Mouse (Mus musculus): ENCODE measurements around the gene Cryzl1.

Cryzl1 gene

DNA sequence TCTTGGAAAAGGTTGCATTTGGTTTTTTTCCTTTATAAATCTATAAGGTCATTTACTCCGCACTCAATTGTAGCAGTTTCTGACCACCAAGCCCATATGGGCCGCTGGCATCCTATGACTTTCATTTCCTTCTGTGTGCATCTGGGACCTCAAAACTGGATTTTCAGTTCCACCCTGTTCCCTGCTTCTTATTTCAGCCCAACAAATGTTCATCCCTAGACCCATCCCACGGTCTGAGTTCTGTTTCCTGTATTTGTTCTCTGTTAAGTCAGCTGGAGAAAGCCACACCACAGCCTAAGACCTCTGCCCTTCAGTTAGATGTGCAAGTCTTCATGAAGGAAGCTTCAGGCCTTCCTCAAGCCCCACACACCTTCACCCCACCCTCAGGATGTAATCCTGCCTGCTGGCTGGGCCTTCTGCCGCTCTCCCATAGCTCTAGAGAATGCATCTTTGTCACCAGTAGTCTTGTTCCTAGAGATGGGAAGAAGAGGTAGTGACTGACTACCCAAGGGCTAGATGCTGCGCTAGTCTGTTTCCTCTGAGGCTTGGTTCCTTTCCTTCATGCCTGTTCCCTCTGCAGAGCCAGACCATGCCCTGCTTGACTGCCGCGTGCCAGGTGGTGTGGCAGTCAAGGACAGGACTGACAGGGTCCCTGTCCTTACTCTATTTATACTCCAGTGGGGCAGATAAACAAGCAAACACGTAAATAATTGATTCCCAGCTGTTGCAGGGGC lies 11.6 kb upstream of the Cryzl1 start:
- no peak for DNase-seq

DNA sequence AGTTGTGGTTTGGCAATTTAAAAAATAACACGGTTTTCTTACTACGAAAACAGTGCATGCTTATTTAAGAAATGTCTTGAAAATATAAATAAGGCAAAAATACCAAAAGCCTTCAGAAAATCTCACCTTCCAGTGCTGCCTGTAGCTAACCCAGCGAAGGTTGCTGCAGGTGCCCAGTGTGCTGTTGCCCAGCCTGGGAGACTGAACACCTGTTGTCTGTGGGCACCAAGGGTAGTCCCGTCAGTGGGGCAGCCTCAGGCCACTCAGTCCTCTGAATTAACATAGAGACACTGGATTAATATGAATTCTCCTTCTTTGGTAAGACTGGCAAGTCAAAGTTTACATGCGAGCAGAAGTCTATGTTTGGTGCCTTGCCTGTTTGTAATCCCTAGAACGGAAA lies 9.7 kb upstream of the Cryzl1 start:
- DNase-seq: no peak

DNA sequence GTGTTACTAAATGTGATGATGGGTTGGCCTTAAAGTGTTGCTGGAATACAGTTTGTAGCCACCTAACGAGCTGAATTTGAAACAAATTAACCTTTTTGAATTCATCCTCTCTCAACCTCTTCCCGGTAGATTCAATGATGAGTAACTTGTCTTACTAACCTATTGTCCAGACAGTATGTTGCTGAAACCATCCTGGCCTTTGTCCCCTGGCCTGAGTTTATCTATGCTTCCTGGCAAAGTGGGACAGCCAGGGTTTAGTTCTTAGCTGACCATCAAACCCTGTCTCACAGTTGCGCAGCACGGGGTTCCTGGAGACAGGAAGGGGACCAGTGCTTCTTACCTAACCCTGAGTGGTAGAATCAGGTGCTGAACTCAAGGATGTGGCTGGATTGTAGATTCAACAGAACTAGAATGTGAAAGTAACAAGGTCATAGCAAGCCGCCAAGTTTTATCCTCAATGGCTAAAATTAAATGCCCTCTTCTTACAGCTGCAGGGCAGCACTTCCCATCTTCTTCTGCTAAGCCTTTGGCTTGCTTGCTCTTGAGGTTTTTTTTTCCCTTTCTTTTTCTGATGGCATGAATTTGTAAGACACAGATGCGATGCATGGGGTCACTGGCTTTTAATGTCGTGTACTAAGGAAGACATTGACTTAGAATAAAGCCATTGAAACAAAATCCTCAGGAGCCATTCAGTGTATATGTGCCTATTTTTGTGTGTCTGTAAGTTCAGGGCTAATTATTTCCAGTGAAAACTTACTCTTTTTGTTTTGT lies 7.5 kb upstream of the Cryzl1 start:
- no peak for DNase-seq

DNA sequence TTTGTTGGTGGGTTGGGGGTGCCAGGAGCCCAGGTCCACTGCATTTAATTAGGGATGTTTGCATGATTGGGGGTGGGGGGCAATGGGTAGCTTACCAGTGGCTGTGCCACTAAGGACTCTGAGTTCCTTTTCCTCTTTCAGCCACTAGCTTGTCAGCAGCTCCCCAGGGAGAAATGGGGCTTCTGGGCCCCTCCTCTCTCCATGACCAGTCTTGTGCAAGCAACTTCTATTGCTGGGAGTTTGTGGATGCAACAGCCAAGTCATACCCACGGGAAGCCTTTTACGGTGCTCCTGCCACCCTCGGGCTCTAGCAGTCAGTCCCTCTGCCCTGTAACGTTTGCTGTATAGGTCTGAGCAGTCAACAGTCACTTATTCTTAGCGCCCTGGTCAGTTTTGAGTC lies 6.0 kb upstream of the Cryzl1 start:
- peak in 1 of 2 experiments; percentile 32 for DNase-seq

DNA sequence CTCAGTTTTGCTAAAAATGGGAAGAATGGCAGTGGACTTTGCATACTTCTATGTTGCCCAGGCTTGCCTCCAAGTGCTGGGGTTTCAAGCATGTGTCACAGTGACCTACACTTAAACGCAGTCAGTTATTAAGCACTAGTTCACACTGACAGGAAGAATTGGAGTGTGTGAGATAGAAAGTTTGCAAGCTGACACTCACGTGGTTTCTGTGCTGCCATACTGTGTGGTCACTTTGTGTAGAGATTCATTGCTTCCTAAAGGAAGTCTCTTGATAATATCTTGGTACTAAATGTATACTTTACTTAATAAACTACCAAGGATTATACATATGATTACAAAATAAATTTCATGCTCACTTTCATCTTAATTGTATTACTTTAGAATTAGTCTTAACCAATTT lies 4.0 kb upstream of the Cryzl1 start:
- DNase-seq: no peak

DNA sequence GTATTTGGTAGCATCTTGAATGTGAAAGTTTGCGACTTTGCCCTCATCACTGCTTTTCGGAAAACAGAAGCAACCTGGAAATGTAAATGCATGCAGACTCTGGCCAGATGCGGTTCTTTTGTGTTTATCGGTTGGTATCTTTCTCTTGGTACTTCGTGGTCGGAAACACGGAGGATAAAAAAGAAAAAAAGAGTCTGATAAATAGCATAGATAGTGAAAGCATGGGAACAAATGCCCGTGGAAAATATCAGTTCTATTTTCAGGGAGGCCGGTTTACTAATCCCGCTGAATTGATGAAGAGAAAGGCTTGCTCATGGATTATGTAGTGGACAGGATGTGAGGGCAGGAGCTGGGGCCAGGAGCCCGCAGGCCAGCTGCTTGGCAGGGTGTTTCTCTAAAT lies 1.7 kb upstream of the Cryzl1 start:
- DNase-seq: peak in 1 of 2 experiments; percentile 42

DNA sequence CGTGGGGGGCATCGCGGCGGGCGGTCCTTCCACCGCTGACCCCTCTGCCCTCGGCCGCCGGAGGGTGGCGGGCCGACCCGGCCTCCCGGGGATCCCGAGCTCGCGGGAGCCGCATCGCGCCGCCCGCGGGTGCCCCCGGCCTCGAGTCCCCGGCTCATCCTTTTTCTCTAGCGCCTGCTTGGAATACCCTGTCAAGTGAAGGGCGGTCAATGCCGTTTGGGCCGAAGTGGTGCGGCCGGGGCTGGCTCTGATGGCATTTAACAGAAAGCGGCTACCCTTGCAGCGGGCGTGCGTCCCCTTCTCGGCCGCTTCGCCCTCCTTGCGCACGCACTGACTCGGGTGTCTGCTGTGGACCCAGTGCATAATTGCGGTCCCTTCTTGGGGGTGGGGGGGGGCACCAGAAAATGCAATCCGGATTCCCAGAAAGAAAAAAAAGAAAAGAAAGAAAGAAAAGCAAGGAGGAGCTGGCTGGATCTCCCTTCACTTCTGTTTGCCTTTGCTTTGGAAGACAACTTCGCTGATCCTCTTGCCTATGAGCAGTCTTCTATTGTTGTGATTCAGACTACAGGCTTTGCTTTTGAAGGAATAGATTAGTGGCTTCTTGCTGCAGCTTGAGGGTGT lies 1.2 kb upstream of the Cryzl1 start:
- DNase-seq: peak; percentile 52 to 65

DNA sequence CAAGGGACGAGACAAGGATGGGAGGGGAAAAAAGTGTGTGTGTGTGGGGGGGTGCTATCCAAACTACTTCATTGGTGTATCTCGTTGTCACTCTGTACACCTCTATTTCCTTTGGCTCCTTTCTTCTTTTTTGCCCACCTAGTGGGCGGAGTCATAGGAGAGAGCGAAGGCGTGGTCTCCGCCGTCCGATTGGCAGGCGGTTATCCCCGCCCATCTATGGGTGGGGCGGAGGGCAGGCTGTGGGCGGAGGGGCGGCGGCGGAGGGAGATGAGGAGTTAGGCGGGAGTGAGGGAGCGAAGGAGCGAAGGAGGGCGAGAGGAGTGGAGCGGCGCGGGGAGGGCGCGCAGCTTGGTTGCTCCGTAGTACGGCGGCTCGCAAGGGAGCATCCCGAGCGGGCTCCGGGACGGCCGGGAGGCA lies 299 bp upstream of the Cryzl1 start, which contains the start of gene Itsn1:
Gene Itsn1 (plus strand): TSS at position 216 of the 417 bp plus-strand sequence.
- DNase-seq: peak; percentile 99

DNA sequence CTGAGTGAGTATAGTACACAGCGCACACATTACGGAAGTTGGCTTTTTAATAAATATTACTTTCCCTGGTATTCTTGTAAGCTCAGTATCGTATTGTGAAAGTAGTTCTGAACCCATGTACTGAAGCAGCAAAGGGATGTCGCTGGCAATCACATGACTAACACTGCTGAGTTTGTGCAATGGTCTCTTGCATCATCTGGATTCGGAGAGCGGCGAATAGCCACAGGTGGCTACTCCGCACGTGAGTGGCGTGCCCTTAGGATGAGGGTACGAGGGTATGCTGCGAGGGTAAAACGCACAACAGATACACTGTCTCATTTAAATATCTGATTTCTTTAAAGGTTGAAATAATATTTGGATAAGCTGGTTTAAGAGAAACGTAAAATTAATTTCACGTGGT lies 1.3 kb downstream of the Cryzl1 start:
- DNase-seq: peak; percentile 28 to 43

DNA sequence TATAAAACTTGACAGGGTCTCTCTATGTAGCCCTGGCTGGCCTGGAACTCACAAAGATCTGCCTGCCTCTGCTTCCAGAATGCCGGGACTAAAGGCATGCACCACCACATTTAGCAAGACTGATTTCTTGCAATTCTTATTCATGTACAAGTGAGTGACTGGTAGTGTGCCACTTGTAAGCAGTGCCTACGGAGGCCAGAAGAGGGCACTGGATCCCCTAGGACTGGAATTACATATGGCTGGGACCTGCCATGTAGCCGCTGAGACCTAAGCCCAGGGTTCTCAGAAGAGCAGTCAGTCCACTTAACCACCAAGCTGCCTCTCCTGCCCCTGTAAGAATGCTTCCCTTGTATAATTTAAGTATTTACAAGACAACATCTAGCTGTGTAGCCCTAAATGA lies 4.5 kb downstream of the Cryzl1 start:
- peak; percentile 55 to 73 for DNase-seq

DNA sequence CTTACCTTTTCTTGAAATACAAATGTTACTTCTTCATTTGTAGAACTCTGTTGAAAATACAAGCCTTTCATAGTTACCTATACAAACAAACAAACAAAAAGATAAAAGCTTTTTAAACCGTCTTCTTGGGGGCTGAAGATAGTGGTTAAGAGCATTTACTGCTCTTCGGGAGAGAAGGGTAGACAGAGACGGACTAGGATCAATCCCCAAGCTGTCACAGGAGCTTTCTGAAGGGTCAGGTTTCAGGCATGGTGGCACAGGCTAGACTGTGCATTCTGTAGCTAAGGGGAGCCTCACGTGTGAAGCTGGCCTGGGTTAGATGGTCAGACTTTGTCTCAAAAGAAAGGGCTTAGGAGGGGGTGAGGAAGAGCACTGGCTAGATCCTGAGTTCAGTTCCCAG lies 11.4 kb downstream of the Cryzl1 start:
- no peak for DNase-seq

DNA sequence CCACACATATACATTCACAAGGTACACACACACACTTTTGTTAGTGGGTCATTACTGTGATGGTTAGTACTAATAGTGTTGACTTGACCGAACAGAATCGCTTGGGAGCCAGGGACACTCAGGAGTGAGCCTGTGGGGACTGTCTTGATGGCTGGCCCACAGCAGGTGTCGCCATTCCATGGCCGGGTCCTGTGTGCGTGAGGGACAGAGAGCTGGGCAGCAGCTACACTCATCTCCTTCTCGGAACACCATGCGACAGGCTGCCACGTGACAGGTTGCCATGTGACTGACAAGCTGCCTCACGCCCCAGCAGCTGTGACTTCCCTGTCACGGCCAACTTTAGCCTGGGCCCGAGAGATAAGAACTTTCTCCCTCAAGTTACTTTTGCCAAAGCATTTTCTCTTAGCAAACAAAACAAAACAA lies 11.8 kb downstream of the Cryzl1 start:
- DNase-seq: peak; percentile 22 to 39

DNA sequence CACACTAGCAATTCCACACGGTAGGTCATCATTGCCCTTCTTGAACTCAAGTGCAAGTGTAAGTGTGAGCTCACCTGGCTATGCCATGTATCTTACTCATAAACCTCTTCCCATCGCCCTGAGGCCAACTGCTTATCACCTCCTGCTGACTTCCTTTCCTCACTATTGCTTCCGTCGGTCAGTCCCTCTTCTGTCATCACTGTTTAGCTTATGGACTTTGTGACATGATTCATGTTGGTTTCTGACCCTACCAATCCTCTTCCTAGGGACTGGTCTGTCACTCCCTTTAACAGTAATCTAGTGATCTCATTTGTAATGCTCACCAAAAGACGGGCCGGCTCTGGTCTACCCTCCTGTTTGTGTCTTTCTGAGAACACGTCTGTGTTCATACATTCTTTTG lies 18.5 kb downstream of the Cryzl1 start:
- no peak for DNase-seq

DNA sequence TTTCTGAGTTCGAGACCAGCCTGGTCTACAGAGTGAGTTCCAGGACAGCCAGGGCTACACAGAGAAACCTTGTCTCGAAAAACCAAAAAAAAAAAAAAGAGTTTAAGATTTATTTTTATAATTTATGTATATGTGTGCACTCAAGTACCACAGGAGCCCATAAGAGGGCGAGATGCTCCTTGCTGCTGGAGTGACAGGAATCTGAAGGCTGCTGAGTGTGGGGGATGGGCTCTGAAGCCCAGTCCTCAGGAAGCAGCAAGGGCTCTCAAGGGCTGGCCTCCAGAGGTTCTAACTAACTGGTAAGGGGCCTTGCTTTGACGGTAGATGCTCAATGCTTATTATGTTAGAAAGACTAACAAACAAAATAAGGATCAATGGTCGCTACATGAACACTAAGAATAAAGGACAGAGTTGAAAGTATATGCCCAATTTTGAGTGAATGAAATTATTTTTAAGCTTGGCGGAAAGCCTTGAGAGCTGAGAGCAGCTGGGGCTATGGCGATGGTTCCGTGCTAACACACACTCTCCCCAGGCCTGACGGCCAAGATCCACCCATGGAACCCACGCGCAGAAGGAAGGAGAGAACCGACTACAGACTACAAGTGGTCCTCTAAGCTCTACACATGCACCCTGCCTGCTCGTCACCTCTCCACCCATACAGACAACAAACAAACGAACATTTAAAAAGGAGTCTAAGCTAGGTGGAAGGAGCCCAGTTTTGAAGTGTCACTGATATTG lies 24.0 kb downstream of the Cryzl1 start:
- no peak for DNase-seq

DNA sequence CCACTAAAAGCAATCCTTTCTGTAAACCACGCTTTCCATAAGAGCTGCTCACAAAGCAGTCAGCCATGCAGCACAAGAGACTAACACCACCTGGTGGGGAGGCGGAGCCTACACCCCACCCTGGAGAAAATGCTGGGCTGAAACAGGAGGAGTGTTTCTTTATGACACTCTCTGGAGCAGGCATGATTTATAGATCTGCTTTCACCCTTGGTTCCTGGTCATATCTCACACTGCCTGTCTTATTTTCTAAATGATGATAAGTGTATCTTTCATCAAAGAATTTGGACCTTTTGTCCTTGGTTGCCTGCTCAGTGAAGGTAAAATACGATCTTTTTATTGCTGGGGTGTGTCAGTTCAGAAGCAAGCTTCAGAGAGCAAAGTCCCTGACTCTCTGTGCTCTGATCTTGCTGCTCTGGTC lies 26.0 kb downstream of the Cryzl1 start:
- no peak for DNase-seq

DNA sequence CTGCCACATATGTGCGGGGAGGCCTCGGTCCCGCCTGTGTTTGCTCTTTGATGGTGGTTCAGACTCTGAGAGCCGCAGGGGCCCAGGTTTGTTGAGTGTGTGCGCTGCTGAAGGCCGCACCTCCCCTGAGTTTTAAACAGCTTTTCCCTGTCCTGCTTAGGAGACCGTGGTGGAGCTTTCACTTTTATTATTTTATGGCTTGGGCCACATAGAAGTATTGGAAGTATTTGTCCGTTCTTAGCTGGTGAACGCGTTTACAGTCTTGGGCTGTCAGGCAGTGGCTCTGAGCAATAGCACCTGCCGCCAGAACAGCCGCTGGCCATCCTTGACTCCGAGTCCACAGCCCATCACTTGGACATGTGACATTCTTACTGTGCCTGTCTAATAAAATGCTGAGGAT lies 26.9 kb downstream of the Cryzl1 start:
- DNase-seq: peak; percentile 51 to 86

DNA sequence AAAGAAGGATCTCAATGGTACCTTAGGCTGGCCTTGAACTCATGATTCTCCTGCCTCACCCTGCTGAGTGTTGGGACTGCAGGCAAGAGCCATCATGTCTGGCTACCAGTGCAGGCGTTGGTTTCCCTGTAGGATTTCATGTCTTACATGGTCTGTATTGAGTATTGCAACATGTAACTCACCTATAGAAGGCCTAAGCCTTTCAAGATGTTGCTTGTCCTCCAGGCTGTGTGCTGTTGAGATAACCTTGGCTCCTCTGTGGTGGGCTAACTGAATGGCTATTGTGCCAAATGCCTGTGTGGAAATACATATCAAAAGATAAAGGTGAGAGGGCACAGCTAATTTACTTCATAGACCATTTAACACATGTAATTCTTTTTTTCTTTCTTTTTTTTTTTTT lies 29.8 kb downstream of the Cryzl1 start:
- DNase-seq: no peak

DNA sequence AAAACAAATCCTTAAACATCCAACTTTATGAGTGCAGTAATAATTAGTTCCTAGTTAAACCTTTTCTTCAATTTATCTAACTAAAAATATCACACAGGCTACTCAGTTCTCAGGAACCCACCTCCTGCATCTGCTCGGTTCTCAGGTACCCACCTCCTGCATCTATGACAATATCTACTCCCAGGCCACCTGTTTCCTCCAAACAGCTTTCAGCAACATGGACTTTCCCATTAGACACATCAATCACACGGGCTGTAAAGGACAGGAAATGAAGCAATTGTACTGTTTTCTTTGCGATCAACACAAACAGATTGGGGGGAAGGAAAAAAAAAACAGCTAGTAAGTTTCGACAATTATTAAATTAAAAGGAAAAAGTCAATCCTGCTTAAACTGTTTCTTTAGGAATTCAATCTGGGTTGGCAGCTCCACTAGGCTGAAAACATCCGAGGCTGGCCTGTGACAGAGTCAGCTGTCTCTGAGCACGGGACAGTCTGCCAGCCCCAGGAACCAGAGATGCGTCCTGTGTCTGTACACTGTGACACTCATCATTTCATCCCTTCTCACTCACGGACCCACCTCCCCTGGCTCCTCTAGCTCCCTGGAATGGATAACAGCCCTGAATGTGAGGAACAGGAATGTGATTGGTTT lies 33.5 kb downstream of the Cryzl1 start:
- no peak for DNase-seq

DNA sequence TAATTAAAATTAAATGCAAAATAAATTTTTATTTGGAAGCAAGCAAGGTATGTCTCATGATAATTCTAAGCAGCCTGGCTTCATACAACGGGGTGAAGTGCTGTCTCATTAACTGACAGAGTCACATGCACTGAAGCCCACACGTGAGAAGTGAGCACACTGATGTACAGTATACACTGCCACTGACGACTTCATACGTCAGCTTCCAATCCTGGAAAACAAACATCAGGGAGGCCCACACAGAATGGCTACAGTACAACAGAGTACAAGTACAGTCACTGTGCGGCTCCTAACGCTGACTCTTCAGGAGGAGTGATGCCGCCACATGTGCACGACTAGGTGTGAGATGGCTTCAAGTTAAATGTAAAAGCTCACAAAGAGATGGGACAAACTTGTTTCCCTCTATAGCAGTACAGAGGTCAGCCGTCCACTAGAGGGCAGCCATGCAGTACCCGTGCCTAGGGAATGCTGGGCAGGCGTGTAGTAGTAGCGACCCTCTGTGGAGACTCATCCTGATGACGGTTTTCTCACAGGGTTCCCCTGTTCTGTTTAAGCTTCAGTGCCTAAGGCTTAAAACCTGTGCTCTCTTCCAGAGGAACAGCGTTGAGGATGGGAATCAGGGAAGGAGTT lies 34.2 kb downstream of the Cryzl1 start:
- peak; percentile 76 to 82 for DNase-seq

DNA sequence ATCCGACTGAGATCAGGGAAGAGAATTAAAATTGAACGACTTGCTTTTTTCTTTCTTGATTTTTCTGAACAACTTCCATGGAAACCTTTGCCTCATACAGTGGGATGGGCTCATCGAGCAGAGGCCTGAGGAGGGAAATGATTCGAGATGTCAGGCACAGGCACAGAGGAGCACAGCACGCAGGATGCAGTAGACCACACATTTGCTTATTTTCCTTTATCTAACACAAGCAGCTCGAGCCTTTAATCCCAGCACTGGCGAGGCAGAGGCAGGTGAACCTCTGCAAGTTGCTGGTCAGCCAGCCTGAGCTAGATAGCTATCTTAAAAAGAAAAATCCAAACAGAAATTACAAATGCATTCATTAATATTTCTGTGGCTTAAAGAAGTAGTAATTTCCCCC lies 39.0 kb downstream of the Cryzl1 start:
- no peak for DNase-seq

DNA sequence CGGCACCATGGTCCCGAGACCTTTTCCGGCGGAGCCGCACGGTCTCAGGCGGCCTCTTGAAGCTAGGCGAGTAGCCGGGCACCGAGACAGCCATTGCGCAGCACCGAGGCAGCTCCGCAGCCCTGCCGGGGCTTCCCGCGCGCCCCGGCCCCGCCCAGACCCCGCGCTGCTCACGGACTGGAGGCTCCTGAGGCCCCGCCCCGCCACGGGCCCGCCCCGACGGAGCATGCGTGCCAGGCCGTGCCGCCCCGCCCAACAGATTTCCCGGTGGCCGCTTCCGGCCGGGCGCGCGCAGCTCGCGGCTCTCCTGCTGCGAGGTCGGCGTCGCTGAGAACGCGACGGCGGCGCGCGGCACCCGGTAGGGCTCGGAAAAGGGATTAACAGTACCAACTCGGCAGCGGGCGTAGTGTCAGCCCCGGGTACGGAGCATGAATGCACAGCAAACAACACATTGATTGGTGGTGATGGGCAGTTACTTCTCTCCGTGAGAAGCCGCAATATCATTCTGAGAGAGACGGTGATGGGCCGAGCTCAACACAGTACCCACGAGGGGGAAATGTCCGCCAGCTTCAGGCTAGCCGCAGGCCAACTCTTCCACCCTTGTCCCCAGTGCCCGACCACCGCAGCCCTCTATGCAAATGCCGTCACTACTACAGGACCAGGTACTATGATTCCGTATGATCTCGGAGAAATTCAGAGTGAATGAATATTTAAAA lies 40.0 kb downstream of the Cryzl1 start, which contains the start of gene Donson:
Gene Donson (minus strand): TSS at position 152 of the 716 bp plus-strand sequence.
- DNase-seq: peak; percentile 96 to 97

All from lung, postnatal 4 days (tissue).